16 mouse cellular contexts compared by ENCODE assay signal in genomic region chr6:31129987-31130386, GRCm38 (mm10).
"Had no signal": no experiment of that assay in that cellular context is flagged by ENCODE, and none has a peak within 500 bp of the region (broad histone marks: within the 10 kb centered on the region; RNA-seq: fewer than 3 reads in every experiment).

No protein-coding gene starts in this region.

- H3K9ac ChIP-seq: limb, embryonic 13.5 days; liver, embryonic 13.5 days; midbrain, embryonic 12.5 days; neural tube, embryonic 15.5 days had no signal

- DNase-seq: kidney, adult 8-10 months; kidney, postnatal 36 days; layer of hippocampus, adult 9-11 months; layer of hippocampus, postnatal 36 days; left cerebral cortex, postnatal 4 days; liver, embryonic 13.5 days; lung, adult 18-20 months; spleen, adult 18-20 months; thymus, adult 18-20 months; thymus, postnatal 14 days had no signal

- H3K4me1 ChIP-seq: midbrain, embryonic 12.5 days had no signal

- H3K27me3 ChIP-seq: limb, embryonic 13.5 days; liver, embryonic 13.5 days; midbrain, embryonic 12.5 days; neural tube, embryonic 15.5 days had no signal

- H3K27ac ChIP-seq: kidney, postnatal 0 days; limb, embryonic 13.5 days; midbrain, embryonic 12.5 days; neural tube, embryonic 15.5 days had no signal

- H3K9me3 ChIP-seq: liver, embryonic 13.5 days had no signal

- ATAC-seq: inflammation-experienced regulatory T-cells, adult 6 months; midbrain, embryonic 16.5 days had no signal

- H3K4me2 ChIP-seq: limb, embryonic 13.5 days; liver, embryonic 13.5 days; midbrain, embryonic 12.5 days; neural tube, embryonic 15.5 days had no signal

- H3K4me3 ChIP-seq: limb, embryonic 13.5 days; liver, embryonic 13.5 days; midbrain, embryonic 12.5 days; neural tube, embryonic 15.5 days had no signal

- H3K36me3 ChIP-seq: limb, embryonic 13.5 days; liver, embryonic 13.5 days; midbrain, embryonic 12.5 days; neural tube, embryonic 15.5 days had no signal
